Mouse (Mus musculus) lung, adult 2 months (tissue): ENCODE measurements around the gene Exoc2.

Source experiments
- CTCF ChIP-seq: fragments of 200-500 bp; IDR thresholded peaks from 2 replicates; pipeline ENCODE4 v1.5.1; 2011; ENCODE audit warnings: mild to moderate bottlenecking, low read length, control low read depth; ENCODE audit not compliant: insufficient read depth
- POLR2A ChIP-seq: fragments of 200-500 bp; IDR thresholded peaks from 2 replicates; pipeline ENCODE4 v1.6.1; 2011; ENCODE audit warnings: low read depth, mild to moderate bottlenecking, control low read depth, low read length, borderline replicate concordance; ENCODE audit errors: extremely low read depth

DNA sequence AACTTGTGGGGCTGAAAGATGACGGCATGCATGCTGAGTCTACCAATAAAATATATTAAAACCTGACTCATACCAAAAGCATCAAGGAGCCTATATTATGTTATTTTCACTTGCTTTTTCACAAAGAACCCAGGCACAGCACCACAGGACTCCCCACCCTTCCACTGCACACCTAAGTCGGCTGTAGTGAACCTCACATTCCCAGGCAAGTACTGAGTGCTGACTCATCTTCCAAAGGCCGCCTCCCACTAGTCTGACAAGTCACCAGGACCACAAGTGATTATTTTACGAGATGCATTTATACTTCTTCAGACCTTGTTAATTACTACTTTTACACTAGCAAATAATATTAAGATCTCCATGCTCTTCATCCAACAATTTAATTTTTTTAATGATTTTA lies 42.3 kb downstream of the Exoc2 start:
- TF ChIP-seq POLR2A = no peak
- TF ChIP-seq CTCF = no peak
